Mouse (Mus musculus) hematopoietic stem cell, adult 5-6 weeks (primary cell): Measurements from ENCODE around the gene Wsb1. TPM values are rescaled to one million over a fixed set of nuclear protein-coding genes. Genes with fewer than 3 reads are reported as not detected.

ENCODE experiments used
- ATAC-seq, 2 experiments: fragments of 125-278 bp in 1 of 2; replicated peaks in 1 of 2; 2 replicates each; pipeline ENCODE4 v1.8.0; 2016 to 2017; ENCODE audit warnings: inconsistent platforms in 2 of 2, mild to moderate bottlenecking in 2 of 2, moderate number of reproducible peaks in 2 of 2, low read depth in 1 of 2, moderate TSS enrichment in 1 of 2; ENCODE audit not compliant: low FRiP score in 2 of 2, poor library complexity in 2 of 2, severe bottlenecking in 2 of 2, insufficient read depth in 1 of 2, low TSS enrichment in 1 of 2
- total RNA-seq: library from RNA; stranded (forward); fragments of 172-1452, 232-1000 nt; gene quantifications from 2 replicates; pipeline ENCODE4 v1.2.3, GENCODE M21; 2017

Gene Wsb1
- total RNA-seq, 1 experiment from 2014 or later, result 178 TPM

DNA sequence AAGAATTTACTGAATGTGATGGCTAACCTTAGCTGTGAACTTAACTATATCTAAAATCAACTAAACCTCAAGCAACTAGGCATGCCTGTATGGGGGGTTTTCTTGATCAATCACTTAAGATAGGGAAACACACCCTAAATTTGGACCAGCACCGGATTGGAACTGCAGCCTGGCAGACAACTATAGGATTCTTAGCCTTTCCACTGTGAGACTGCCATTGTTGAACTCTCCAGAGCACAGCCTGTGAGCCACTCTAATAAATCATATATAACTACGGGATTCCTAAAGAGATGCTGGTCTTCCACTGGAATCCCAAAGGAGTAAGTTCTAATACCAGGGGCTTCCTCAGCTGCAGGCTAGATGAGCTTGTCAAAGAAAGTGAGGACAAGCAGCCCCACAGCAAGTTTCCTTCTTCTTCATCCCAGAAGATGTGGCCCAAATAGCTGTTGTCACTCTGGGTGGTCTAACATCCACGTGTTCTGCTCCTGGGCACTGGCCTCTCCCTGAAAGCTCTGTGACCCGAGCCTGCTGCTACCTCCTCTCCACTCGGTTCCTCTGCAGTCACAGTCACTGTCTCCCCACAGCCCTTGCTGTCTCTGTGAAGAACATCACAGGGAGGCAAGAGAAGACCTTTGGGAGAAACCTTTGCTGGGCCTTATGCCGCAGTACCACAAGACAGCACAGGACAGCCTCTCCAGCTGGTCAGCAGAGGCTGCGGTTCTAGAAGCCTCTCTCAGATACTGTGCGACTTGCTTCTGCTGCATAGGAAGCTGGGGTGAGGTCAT is 28.9 kb downstream of the Wsb1 start:
- no peak for ATAC-seq

- peak; percentile 85 to 91 for ATAC-seq
Observed at GRCm38 (mm10) chr11:79224562-79225280, 29.8 kb downstream of the Wsb1 start.

DNA sequence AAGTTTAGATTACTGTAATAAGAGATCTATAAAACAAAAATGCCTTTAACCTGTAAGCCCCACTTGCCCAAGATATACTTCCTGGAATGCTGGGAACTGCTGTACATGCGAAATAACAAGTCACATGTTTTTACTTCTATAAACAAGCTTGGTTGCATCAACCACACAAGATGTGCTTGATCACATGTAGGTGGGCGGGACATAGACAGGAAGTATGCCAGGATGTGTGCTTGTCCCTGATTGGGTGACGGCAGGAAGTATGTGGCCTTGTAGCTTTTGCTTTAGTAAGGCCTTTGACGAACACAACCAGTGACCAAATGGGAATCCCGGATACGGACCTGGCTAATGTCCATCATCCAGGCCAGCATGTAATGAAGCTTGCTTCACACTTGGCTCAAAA is 31.1 kb downstream of the Wsb1 start:
- peak; percentile 55 to 82 for ATAC-seq

- ATAC-seq, result no peak
Observed at GRCm38 (mm10) chr11:79222661-79223060, 31.8 kb downstream of the Wsb1 start.

- no peak for ATAC-seq
Observed at GRCm38 (mm10) chr11:79221641-79222040, 32.8 kb downstream of the Wsb1 start.

GRCm38 (mm10) chr11:79218936-79219626 is 35.4 kb downstream of the Wsb1 start:
- ATAC-seq, result no peak

- ATAC-seq, result no peak
Observed at GRCm38 (mm10) chr11:79218061-79218460, 36.4 kb downstream of the Wsb1 start.

- ATAC-seq, result no peak
Observed at GRCm38 (mm10) chr11:79217133-79217532, 37.3 kb downstream of the Wsb1 start.

GRCm38 (mm10) chr11:79215539-79215938 is 38.9 kb downstream of the Wsb1 start:
- no peak for ATAC-seq

DNA sequence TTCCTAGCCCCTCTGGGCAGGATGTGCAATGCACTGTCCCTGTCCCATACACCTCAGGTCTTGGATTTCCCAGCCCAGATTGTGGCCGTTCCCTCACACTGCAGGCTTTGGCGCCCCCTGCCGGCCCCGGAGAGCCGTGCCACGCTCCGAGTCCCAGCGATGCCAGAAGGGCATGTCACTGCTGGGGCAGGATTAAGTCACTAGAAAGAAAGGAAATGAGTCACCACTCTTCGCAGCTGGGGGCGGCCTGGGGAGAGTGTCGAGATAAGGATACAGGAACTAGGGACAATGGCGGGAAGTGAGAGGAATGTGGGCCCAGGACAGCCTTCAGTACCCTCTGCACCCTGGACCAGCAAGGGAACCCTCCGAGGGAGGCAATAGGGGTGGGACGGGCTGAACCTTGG is 40.5 kb downstream of the Wsb1 start:
- ATAC-seq, result peak; percentile 88 to 98

DNA sequence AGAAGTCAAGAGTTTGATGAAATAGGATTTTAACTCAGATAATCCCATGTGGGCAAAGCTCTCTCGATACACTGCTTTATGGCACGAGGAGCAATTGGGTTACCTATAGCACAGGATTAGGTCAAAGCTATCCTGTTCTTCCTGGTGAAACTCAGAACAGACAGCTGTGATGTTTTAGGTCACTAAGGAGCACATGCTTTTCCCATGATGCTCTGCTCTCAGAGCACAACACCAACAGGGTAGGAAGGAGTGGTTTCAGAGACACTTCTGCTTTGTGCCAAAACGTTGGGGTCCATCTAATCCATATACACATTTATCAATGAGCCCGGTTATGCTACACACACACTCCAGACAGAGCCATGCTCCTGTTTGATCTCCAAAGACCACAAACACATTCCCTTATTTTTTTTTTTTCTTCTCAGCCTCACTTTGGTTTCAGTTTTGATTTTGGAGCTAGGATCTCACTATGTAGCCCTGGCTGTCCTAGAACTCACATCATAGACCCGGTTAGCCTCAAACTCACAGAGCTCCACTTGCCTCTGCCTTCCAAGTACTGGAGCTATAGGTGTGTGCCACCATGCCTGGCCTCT is 44.5 kb downstream of the Wsb1 start:
- ATAC-seq, result no peak

GRCm38 (mm10) chr11:79209113-79209512 is 45.4 kb downstream of the Wsb1 start:
- ATAC-seq, result no peak

GRCm38 (mm10) chr11:79208462-79208861 is 46.0 kb downstream of the Wsb1 start:
- no peak for ATAC-seq

DNA sequence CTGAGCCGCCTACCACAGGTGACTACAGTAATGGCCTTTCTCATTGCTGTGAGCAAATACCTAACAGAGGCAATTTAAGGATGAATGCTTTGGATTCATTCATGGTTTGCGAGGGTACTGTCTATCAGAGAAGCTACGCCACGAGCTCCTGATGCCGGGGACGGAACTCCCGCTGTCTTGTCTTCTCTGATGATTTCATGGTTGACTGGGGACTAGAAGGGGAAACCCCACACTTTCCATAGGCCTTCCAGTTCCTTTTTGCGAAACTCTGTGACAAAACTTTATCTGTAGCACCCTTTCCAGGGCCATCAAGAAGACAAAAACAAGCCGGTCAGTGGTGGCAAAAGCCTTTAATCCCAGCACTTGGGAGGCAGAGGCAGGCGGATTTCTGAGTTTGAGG is 46.8 kb downstream of the Wsb1 start:
- no peak for ATAC-seq

DNA sequence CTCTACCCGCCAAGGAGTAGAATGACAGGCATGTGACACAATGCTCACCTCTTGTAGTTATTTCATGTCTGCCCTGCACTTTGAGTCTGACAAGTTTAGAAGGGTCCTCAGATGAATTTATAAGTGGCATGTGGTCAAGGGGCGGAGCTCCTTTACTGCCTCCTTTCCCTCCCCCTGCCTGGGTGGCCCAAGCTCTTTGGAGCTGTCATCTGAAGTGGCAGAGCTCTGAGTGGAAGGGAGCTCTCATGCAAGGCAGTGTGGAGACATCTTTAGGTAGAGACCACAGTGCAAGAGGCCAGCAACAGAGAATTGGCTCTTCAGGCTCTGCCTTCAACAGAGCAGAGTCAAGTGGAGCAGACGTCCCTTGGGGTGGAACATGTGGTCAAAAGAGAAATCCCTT is 50.0 kb downstream of the Wsb1 start:
- no peak for ATAC-seq

DNA sequence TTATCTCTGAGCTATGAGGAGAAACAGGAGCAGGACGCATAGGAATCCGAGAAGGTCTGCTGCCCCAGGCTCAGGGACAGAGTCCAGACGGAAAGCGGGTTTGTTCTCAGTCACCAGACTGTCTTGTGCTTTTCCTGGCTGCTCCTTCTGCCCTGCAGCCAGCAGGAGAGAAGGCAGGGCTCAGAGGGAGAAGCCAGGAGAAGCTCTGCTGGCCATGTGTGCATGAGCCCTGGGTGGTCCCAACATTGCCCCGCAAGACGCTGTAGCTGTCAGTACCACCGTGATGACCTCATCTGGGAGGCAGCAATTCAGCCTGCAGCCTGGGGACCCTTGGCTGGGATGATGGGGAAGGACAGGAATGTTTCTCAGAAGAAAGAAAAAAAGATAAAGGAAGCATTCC is 54.0 kb downstream of the Wsb1 start:
- ATAC-seq, result no peak

- ATAC-seq, result peak; percentile 46 to 57; a peak in 2 of 4 replicates
Observed at GRCm38 (mm10) chr11:79198562-79198961, 55.9 kb downstream of the Wsb1 start.

DNA sequence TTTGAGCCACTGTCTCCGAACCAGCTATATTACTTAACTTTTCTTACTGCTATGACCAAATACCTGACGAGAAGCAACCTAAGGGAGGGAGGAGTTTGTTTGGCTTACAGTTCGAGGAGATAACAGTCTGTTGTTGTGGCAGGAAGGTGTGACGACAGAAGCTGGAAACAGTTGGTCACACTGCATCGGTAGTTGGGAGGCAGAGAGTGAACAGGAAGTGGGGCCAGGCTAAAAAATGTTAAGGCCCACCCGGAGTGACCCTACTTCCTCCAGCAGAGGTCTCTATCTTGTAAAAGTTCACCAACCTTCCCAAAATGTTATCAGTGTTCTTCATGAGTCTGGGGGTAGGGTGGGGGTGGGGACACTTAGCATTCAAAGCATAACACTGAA is 56.6 kb downstream of the Wsb1 start:
- ATAC-seq, result 0 out of 4 replicates have a peak, but pooled peaks of 1 of the 2 experiments have one; percentile 27
